Mouse (Mus musculus) kidney, adult 8-10 months (tissue): Measurements from ENCODE around the gene Gper1.

Experiments
- DNase-seq, 2 experiments: peaks; one replicate each; pipeline ENCODE4 v3.0.0; 2022

Gene Gper1

DNA sequence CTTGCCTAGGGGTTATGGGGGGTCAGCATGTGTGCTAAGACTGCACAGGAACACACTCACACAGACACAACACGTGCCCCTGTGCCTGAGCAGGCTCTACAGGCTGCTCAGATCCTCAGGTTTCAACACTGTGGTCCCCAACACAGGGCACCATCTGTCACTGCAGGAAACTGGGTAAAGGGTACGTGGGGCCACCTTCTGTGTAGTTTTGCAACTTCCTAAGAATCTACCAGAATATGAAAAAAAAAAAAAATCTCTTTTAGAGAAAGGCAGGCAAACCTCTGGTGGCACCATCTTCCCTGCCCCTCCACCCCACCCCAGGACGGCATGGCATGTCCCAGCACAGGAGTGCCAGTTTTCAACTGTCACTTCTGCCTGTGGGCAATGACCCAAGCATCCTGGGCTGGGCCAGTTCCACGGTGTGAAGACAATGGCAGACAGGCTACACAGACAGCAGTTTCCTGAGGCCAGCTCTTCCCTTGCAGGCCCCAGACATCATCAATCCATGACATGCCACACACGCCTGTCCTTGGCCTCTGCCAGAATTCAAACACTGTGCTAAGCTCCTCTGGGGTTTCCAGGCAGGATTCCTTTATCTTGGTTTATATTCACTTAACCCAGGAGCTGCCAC, 26.3 kb downstream of the Gper1 start:
- no peak for DNase-seq

DNA sequence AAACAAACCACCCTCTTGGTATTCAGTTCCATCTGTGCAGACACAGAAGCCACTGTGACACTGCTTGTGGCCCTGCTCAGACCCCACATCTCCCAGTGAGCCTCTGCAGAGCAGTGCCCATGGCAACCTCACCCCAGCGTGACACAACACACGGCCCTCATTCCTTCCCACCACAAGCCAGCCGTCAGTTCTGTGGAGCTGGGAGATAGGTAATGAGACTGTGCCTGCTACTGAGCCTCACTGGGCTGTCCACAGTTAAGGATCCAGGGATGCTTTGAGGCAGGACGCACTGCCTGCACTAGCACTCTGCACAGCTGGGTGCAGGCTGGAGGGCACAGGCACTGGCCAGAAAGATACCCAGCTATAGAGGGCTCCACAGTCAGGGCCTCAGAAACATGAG, 27.0 kb downstream of the Gper1 start:
- no peak for DNase-seq

DNA sequence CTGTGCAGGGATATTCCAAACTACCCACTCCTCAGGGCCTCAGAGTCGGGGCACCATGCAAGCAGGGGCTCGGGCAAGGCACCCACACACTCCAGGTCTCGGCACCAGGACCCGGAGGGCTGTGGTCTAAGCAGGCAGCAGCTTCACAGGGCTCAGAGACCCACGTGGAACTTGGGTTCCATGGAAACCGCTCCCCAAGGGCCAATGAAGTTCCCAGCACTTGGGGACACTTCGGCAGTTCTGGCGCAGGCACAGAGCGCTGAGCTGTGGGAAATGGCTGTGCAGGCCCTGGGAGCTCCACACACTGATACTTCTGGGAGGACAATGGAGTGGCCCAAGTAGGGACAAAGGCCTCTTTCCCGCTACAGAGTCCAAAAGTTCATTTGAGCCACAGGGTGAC, 30.1 kb downstream of the Gper1 start:
- DNase-seq: no peak

DNA sequence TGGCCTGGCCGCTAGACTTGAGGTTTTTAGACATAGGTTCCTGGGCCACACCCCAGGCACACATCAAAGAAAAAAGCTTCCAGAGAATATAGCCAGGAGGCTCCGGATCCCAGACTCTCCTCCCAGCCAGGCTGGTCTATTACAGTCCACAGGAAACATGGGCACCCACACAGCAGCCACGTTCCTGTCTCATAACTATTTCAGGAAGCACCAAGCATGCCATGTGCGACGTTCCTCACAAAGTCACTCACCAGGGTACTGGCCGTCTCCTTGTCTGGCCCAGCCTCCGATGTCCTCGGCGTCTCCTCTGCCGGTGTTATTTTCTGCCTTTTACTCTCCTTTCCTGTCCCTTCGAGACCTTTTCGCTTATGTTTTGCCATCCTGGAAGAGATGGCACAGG, 32.2 kb downstream of the Gper1 start:
- DNase-seq: no peak

DNA sequence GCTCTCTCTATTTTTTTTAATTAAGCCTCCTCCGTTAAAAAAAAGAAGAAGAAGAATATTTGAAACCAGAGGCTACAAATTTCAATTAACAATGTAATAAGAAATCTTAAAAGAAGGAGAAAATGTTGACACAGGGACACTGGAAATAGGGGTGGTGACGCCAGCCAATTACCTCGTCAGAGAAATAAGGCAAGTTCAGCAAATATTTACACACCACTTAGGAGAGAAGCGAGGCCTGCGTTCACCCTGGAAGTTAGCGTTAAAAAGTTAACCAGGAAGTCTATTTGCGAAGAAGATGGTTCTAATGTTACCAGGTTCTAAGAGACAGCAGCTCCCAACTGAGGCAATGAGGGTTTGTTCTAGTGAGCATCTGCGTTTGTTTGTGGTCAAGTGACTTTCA, 34.3 kb downstream of the Gper1 start:
- no peak for DNase-seq

DNA sequence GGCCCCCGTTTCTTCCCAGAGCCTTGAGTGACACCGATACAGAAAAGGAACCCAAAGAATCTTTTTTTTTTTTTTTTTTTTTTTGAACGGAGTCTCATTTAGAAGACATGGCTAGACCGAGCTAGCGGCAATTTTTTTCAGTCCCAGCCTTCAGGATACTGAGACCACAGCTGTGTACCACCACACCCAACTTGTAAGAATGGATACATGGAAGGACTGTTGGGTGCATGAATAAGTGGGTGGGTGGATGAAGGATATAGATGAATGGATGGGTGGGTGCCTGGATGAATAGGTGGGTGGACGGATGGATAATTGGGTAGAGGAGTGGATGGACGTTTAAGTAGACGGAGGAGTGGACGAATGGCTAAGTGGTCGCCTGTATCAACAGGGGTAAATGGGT, 37.0 kb downstream of the Gper1 start:
- no peak for DNase-seq

DNA sequence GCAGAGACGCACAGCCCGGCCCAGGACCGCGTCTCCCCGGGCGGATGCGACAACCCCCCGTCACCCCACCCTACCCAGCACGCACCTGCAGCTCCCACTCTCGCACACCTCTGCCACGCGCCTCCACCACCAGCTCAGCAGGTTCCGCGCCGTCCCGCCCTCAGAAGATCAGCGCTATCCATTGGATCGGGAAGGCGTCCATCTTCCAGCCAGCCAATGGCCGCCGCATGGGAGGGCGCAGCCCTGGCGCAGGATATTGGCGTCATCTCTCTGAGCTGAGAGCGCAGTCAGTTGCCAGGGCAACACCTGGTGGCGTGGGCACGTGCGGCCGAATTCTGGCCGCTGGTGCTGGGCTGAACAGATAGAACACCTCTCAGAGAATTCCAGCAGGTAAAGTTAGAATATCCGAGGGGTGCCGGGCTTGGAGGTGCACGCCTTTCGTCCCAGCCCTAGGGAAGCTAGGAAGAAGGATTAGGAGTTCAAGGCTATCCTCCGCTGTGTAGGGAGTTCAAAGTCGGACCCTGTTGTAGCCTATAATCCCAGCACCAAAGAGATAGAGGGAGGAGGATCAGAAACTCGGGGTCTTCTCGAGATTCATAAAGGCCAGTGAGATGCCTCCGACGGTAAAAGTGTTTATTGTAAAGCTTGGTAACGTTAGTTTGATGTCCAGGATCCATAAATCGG, 37.6 kb downstream of the Gper1 start, which contains the start of gene 3110082I17Rik:
Gene 3110082I17Rik (minus strand): TSS at position 144 of the 684 bp plus-strand sequence.
- peak; percentile 97 to 99 for DNase-seq

DNA sequence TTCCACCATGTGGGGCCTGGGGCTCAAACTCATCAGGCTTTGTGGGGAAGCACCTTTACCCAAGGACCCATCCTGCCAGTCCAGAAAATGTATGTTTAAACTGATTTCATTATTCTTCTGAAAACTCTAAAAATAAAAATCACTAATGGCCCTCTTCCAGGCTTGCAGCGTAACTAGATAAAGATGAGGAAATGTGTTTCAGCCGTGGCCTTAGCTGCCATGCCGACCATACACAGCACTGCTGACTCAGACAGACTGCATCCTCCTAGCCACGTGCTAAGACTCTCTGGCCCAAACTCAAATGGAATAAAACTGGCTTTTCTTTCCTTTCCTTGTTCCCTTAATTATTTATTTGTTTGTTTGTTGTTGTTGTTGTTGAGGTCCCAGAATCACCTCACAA, 41.9 kb downstream of the Gper1 start:
- DNase-seq: no peak

DNA sequence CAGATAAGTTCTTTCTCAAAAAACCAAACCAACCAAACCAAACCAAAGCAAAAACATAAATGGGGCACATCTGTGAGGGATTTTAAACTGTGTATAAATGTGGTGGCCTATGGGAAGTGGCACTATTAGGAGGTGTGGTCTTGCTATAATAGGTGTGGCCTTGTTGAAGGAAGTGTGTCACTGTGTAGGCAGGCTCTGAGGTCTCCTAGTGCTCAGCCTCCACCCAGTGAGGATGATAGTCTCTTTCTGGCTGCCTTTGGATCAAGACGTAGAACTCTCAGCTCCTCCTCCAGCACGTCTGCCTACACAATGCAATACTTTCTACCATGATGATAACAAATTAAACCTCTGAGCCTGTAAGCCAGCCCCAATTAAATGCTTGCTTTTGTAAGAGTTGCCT, 43.4 kb downstream of the Gper1 start:
- no peak for DNase-seq

DNA sequence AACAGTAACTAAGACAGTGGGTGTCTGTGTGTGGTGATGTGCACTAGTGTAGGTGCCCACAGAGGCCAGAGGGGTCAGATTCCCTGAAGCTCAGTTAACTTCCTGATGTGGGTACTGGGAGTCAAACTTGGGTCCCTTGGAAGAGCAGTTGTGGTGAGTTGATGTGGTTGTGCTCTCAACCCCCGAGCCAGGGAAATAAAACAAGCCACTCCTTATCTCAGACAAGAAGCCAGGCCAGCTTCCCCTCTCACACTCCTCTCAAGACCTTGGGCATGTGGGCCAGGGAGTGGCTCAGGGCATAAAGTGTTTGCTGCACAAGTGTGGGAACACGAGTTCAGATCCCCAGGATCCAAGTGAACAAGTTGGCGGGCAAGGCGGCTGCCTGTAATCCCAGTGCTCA, 43.9 kb downstream of the Gper1 start:
- no peak for DNase-seq

DNA sequence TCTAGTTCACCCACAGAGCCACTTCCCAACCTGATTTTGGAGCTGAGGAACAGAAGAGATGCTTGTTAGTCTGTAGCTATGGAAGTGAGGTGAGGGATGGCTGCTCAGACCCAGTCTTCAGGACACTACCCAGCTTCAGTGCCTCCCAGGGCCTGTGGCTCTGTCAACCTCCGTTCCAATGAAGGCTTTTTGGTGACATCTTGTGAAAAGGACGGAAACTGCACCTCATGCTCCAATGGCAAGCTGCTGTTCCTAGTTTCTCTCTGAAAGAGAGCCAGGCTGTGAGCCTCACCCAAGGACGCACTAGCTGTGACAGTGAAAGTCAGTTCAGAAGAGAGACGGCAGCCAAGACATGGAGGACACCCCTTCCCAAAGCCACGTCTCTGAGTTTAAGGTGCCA, 45.0 kb downstream of the Gper1 start:
- no peak for DNase-seq

DNA sequence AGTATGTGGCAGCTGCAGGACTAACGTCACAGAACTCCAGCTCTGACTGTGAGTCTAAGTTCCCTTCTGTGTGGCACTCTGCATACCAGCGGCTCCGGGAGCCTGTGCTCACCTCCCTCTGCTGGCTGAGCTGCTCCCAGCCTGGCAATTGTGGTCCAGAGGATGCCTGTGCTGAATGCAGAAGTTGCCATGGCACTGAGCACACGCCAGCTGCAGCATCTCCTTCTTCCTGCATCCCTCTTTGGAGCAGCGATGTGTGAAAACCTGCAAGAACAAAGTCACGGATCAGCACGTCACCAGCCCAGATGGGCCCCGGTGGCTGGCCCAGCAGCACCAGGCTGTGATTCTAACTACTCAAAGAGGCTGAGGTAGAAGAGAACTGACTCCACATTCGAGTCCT, 51.8 kb downstream of the Gper1 start:
- DNase-seq: no peak
